Mouse (Mus musculus): Measurements from ENCODE around the gene Pepd.

GRCm38 (mm10) chr7:34939952-34940312 lies 27.8 kb downstream of the Pepd start:
- TF ChIP-seq MYOD1 (IDR thresholded peaks at IDR 0.05; ENCODE audit: control insufficient read depth, insufficient read length, low read depth): no peak
- TF ChIP-seq CTCF (IDR thresholded peaks at IDR 0.05; ENCODE audit: control insufficient read depth, insufficient read depth, insufficient read length): no peak
- no peak for TF ChIP-seq USF1 (IDR thresholded peaks at IDR 0.05; ENCODE audit: low read depth)
- TF ChIP-seq FOSL1 (IDR thresholded peaks at IDR 0.05; ENCODE audit: insufficient read depth, low read length, poor library complexity, severe bottlenecking): no peak
- TF ChIP-seq CEBPB (IDR thresholded peaks at IDR 0.05; ENCODE audit: low read depth): no peak

All from C2C12 (cell line).